Mouse (Mus musculus): Measurements from ENCODE around the gene Shc4.

- TF ChIP-seq CTCF (IDR thresholded peaks at IDR 0.05; ENCODE audit: borderline replicate concordance, control insufficient read depth, extremely low read depth, insufficient read depth, low read length, poor library complexity) (no peak), POLR2A (IDR thresholded peaks at IDR 0.05; ENCODE audit: control insufficient read depth, extremely low read depth, insufficient read depth, low read length, poor library complexity) (no peak)
Measured at GRCm38 (mm10) chr2:125685441-125686150, 38.4 kb downstream of the Shc4 start.

Measured in thymus, adult 2 months (tissue).